Mouse (Mus musculus) gastrocnemius, postnatal 36 days (tissue): ENCODE measurements at regions not wholly inside any gene's neighbourhood (a gene's known extent, or its start where the extent isn't known, plus 50 kb on each side); places are given as distances from the start of the nearest gene placed in this dataset.

Experiments
- DNase-seq, 2 experiments: peaks; one replicate each; pipeline ENCODE4 v3.0.0; 2022
- intact Hi-C: fragments of 180-260 bp; cut with DNase I; formaldehyde crosslinking; loops from one replicate; pipeline ENCODE4 v1.15.1; 2025

DNA sequence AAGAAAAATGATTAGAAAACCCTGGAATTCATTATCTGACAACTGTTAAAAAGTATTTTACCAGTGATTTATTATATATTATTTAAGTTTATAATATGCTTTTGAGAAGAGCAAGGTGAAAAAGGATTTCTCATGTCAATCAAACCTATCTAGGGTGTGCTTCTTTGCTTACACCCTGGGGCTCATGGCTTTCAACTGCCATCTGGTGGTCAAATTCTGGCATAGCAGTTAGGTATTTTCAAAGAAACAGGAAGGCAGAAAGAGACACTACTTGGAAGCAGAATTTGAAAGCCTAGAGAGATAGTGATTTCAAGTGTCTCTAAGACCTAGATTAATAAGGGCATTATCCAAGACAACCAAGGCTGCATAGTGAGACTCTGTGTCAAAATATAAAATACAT lies 167.8 kb upstream of the Amot start:
- intact Hi-C loops = loop anchor here (5.0 kb wide), 1 partner anchor 130 kb away; no protein-coding TSS in a partner anchor
- no peak for DNase-seq

DNA sequence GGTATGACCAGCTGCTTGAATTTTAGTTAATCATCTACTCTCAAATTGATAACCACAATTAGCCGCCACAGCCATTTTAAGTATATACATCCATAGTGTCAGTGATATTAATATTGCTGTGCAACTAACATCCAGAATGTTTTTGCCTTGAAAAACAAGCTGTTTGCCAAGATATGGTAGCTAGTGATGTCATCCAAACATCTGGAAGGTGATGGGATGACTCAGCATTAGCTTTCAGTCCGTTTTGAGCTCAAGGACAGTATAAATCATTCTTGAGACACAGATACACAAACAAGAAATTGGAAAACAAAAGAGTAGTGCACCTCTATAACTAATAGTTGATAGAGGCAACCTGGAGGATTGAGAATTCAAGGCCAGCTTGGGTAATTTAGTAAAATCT lies 146.7 kb upstream of the Amot start:
- DNase-seq = no peak
- intact Hi-C loops = no loop called here

DNA sequence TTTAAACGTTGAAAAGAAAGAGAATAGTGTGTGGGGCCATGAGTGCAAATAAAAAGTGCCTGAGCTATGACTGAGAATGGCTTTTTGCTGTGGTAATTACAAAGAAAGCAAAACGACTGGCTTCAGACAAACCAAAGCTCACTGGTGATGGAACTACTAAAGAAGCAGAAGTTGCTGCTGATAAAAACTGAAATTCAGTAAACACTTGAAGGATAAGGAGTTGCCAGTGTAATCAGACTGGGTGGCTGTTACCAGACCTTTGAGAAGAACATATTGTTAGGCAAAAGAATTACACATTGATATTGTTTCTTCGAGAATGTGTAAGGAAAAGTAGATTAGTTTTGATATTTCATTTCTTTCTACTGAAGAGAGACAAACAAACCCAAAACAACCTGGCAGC lies 114.7 kb upstream of the Amot start:
- DNase-seq = no peak
- intact Hi-C loops = no loop called here

DNA sequence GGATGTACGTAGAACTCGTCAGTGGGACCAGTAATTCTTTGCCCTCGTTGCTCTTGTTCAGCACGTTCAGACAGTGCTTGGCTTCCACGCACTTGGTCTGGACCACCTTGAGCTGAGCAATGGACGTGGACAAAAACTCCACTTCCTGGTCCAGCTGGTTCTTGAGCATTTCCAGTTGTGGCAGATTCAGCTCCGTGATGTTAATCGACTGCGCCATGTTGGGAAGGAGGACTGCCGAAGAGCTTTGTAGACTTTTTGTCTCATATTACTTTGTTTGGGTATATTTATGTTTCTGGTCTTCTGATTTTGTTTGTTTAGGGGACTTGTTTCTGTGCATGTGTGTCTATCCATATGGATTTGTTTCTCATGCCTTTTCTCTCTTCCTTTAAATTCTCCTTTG lies 97.1 kb upstream of the Amot start:
- intact Hi-C loops = no loop called here
- no peak for DNase-seq

DNA sequence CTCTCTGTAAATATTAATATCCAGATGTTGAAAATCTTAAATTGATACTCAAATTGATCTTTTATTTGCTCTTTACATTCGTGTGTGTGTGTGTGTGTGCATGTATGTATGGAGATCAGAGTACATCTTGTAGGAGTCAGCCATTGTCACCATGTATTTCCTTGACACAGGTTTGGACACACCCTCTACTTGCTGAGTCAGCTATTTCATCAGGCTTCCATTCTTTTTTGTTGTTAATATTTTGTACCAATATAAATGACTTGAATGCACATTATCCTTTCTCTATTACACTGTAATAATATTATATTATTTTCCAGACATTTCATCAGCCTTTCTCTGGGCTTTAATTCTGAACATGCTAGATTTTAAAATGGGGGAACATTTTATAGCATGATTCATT lies 85.8 kb upstream of the Amot start:
- no peak for DNase-seq

DNA sequence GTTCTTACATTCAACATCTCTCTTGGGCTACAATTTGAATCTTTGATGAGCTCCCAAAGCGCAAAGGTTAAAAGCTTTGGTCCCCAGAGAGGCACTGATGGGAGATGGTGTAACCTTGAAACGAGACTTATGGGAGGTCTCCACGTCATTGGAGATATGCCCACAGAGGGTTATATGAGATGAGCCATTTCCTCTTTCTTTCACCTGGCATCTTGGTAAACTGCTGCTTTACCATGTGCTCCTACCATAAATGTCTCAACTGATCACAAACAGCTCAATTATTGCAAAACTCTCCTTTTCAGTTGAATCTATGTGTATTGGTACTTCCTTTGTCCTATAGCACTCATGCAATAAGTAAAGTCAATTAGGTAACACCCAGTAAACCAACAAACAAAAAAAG lies 62.5 kb upstream of the Amot start:
- DNase-seq = no peak
- intact Hi-C loops = no loop called here

More for the DNA sequence above, 85.8 kb upstream of the Amot start:
- intact Hi-C loops = no loop called here

DNA sequence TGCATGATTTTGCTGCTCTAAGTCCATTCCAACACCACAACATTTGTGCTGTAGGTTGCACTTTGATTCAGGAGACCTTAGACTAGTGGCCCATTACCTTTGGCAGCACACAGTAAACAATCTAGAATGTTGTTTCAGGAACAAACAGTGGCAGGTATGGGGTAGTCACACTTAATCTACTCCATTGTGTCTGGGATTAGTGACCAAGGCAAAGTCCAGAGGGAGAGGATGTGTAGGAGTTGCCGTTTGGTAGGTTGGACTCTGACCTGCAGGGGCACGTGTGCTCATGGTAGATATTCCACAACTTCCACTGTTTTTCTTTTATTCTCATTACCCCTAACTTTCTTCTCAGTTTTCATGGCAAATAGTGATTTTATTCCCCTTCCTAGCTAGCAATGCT lies 62.1 kb upstream of the Amot start:
- no peak for DNase-seq
- intact Hi-C loops = no loop called here

DNA sequence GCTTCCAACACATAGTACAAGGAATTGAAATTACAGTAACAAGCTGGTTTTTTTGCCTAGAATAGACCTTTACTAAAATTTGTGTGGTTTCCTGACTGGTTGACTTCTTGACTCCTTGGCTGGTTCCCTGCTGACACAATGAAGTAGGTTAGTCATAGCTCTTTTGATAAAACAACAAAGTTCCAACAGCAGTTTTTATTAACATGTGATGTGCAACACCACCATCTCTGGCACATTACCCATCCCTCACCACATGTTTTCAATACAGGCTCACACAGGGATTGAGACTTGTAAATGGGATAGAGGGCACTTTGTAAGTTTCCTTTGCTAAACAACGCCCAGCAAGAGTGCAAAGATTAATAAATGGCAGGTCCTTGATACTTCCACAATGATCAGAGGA lies 53.9 kb upstream of the Amot start:
- DNase-seq = no peak
- intact Hi-C loops = no loop called here
